Mouse (Mus musculus): ENCODE results near the gene Pde7b. TPM values are rescaled to one million over a fixed set of nuclear protein-coding genes. Genes with fewer than 3 reads are reported as not detected.
A peak's percentile ranks its signal among the peaks of the same experiment; 100 is the strongest.

Pde7b gene
- polyA plus RNA-seq, 1 experiment from 2014 or later: 0.42 TPM

DNA sequence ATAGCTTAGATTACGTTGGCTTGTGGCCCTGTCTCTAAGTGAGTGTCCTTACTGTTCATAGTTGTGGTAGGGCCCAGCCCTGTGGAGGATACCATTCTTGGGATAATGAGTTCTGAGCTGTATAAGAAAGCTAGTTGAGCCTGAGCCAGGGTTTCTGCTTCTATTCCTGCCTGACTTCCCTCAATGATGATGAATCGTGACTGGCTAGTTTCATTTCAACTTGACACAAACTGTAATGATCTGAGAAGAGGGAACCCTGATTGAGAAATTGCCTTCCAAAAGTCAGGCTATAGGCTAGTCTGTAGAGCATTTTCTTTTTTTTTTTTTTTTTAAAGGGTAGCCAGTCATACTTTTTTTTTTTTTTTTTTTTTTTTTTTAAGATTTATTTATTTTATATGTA, 376.0 kb downstream of the Pde7b start:
- 63% methylated on average over 2 of the region's 2 CpGs for WGBS (ENCODE audit: insufficient replicate concordance)
- Histone ChIP-seq H3K9me3 (replicated peaks) (no peaks in the 10 kb centered on the region), H3K4me3 (peak overlapping the region; percentile 72), H3K4me2 (peak overlapping the region; percentile 79), H3K36me3 (peaks cover 60% of the 10 kb centered on the region), H3K27me3 (replicated peaks) (no peaks in the 10 kb centered on the region), H3K9ac (peak overlapping the region; percentile 85; the same call in 1 of the 2 replicates), H3K27ac (peak overlapping the region; percentile 18; the same call in 1 of the 2 replicates), H3K4me1 (peaks cover 23% of the 10 kb centered on the region)
- ATAC-seq: no peak

Other genes with a start within 250 kb of the Pde7b start
- gene Ahi1, start 227.5 kb upstream of the Pde7b start, polyA plus RNA-seq (2016; fragmentation: Nextera tagmentation; extraction: Ambion mirVana): 6.1 and 6.2 TPM in 2 replicates